Mouse (Mus musculus) spleen, adult 18-20 months (tissue): ENCODE measurements around the gene Cpeb1.

Experiments
- DNase-seq, 2 experiments: peaks; one replicate each; pipeline ENCODE4 v3.0.0; 2022; ENCODE audit warnings: mixed read lengths in 2 of 2

Gene Cpeb1

DNA sequence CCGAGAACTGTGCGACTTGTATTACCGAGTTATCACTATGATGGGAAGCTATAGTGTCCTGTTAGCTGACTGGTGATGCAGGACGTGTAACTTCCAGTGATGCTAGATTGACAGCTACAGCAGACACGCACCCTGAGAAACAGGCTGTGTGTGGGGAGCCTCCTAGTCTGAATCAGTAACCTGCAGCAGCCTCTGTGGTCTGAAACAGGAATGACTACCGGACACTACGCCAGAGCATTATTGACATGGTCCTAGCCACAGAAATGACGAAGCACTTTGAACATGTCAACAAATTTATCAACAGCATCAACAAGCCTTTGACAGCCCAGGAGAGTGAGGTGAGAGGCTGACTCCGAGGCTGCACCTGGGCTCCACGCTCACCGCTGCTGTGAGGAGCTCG is 129.2 kb downstream of the Cpeb1 start:
- no peak for DNase-seq

DNA sequence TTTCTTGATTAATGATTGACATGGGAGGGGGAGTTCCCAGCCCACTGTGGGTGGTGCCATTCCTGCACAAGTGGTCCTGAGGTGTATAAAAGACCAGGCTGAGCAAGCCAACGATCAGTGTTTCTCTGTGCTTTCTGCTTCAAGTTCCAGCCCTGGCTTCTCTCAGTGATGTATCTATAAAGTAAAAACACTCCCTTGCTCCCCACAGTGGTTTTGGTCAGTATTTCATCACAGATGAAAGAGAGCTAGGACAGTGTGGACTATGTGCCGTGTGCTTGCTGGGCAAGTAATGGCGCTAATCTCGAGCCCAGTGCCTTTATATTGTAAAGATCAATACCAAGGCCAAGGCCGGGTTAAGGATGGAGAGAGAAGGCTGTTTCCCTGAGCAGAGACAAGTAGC is 133.5 kb downstream of the Cpeb1 start:
- no peak for DNase-seq

DNA sequence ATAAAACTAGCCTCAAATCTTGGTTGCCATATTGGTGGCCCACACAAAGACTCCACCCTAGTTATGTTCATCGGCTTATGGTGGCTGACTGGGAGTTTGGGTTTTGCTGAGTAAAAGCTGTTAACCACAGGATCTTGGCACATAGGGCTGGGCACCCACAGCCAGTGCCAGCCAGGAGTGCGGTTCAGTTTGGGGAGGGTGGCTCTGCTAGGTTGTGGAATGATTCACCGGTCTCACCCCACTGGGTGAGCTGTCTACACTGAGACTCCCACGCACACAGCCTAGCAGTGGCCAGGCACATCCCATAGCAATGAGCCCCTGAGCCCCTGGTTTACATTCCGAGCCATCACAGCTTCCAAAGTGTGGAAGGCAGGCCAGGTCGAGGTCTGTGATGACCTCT is 135.5 kb downstream of the Cpeb1 start:
- no peak for DNase-seq

DNA sequence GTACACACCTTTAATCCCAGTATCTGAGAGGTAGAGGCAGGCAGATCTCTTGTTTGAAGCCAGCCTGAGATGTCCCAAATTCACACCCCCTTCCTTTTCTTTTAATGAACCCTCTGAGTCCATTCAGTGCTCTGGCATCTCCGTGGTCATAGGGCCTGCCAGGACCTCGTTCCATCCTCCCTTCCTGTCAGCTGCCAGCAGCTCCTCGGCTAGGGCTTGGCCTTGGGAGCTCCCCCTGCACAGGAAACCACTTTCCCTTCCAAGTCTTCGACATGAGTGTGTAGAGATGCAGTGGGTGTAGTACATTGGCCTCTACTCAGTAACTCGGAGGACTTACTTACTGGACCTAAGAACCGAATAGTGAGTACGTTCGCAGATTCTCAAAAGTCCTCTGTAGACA is 139.7 kb downstream of the Cpeb1 start:
- no peak for DNase-seq

DNA sequence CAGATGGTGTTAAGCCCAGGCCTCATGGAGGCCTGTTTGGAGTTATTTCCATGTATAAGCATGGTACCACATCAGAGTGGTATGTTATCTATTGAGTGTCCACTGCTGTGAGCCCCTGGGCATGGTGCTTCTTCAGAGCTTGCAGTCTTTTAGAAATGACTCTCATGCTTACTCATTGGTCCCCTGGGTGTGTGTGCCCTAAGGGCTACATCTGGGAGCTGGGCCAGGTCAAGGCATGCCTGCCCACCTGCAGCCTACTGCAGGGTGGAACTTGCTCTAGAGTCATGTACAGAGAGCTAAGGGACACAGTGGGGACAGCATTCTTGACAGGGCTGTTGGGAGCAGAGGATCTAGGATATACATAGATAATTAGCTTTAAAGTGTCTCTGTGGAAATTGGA is 143.7 kb downstream of the Cpeb1 start:
- no peak for DNase-seq

DNA sequence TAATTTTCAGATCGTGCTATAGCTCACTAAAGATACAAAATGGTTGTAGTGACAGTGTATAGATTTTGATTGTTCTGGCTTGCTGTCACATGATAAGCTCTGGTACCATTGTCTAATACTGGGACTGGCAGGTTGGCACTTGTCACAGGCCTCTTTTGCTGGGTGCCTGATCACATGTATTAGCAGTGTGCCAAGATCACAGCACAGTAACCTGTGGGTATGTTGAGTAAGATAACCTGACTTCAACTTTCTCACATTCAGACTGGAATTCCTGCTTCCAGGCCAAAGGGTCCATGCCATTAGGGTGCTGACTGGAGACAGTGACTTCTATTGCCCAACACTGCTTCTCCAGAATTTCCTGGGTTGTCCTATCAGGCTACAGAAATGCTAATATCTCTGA is 144.1 kb downstream of the Cpeb1 start:
- DNase-seq, result no peak

DNA sequence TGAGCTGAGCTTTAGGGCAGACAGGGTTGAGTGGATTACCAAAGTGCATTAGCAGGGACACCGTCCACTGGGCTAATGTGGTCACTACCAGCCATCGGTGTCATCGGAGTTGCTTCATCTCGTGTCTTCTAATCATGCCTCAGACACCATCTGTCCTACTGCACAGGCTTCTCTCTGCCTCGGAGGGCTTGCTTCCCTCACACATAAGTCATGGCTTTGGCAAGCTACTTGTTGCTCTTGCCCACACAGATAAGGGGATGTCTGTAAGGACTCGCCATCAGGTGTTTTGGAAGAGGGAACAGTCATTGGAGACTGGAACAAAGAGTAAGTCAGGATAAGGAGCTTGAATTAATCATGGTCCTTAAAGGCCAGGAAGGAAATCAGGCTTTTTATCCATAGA is 146.0 kb downstream of the Cpeb1 start:
- no peak for DNase-seq

DNA sequence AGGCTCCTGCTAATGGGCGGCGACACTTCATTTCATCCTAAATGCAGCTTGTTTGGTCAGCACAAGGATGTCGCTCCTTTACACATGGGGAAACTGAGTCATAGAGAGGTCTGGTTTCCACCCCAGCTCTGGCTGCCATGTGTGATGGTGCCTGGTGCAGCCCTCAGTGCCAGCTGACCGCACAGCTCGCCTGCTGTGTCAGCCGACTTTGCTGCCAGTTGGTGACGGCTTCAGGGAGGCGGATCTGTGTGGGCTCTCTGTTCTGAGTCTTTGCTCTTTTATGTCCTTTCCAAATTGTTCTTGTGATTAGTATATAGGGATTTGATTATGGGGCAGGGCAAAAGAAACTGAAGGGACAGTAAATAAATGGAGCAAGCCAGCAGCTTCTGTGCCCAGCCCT is 147.5 kb downstream of the Cpeb1 start:
- no peak for DNase-seq

DNA sequence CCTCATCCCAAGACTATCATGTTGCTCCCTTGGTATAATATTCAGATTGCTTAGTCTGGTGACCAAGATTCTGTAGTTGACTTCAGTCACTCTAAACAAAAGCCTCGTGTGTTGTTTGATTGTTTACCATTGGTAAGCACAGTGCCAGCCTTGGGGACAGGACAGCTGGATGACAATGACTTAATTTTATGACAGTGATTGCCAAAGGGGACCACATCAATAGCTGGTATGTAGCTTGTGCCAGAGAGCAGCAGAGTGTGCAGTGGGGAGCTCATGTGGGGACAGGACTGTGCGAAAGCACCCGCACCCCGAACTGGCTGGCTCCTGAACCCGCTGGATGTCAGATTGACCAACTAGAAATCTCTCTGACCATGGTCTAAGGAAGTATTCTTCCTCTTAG is 150.6 kb downstream of the Cpeb1 start:
- DNase-seq, result no peak

DNA sequence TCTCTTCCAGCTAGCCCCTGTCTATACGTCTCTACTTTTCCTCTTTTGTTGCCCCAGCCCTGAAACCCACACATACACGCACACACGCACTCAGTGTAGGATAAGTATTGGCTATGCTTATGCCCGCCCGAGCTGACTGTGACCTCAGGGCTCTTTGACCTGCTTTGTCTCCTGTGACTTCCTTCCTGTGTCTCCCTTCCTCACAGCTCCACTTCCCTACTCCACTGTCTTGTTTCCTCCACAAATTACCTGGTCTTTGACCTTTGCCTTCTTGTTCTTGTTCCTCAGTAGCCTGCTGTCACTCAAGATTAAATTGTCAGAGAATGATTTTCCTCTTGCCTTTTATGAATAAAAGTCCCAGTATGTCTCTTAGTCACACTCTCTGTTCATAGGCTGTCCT is 151.2 kb downstream of the Cpeb1 start:
- DNase-seq, result no peak

DNA sequence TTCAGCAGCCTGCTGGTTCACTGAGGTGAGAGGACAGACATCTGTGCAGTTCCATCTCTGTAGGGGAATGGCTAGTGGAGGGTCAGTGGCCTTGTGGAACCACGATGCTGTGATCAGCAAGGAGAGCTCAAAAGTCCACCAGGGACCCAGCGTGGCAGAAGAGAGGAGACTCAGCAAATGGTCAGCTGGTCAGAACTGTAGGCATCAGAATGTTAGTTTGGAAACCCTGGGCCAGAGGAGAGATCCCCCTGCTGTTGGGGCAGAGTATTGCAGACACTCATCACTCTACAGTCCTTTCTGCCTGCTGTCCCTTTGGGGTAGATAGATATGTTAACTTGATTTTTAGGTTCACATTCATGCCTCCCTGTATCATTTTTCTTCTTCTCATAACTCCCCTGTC is 151.6 kb downstream of the Cpeb1 start:
- DNase-seq, result peak in 1 of 2 experiments; percentile 51

DNA sequence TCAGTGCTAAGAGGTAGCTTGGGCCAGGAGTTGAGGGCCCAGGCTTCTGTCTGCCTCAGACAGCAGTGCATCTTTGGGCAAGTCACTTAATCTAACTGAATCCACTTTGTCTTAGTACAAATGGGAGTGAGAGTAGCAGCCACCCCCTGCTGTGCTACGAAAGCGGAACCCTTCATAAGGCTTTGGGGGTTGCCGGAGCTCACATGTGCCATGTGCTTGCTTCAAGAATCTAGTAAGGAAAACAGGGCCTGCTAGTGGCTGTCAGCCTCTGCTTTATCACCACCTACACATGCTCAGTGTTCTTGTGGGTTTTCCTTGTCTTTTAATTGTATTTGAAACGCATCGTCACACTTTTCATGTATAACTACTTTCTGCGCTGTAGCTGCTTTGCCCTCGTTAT is 153.9 kb downstream of the Cpeb1 start:
- no peak for DNase-seq

DNA sequence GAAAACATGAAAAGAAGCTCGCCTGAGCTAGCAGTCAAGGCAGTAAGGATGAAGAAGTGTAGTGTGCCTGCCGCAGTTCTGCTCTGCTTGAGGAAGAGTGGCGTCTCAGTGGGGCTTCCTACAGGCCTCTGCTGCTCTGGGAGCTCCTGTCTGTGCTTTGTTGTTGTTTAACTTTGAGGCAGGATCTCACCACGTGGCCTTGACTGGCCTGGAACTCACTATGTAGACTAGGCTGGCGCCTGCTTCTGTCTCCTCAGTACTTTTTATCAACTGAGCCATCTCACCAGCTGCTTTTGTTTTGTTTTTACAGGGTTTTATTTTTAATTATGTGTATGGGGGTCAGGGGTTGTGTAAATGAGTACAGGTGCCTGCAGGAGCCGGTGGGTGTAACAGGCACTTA is 157.1 kb downstream of the Cpeb1 start:
- no peak for DNase-seq
